Mouse (Mus musculus) layer of hippocampus, postnatal 36 days (tissue): Measurements from ENCODE around the gene Syt1. TPM values are rescaled to one million over a fixed set of nuclear protein-coding genes. Genes with fewer than 3 reads are reported as not detected.

Source experiments
- DNase-seq, 2 experiments: peaks; one replicate each; pipeline ENCODE4 v3.0.0; 2022
- total RNA-seq, 2 experiments: library from RNA; stranded (reverse); gene quantifications; 2 replicates each; pipeline ENCODE4 v1.2.3; 2021

Syt1 gene
- total RNA-seq, 2 experiments from 2014 or later: 930 to 1,006 TPM

DNA sequence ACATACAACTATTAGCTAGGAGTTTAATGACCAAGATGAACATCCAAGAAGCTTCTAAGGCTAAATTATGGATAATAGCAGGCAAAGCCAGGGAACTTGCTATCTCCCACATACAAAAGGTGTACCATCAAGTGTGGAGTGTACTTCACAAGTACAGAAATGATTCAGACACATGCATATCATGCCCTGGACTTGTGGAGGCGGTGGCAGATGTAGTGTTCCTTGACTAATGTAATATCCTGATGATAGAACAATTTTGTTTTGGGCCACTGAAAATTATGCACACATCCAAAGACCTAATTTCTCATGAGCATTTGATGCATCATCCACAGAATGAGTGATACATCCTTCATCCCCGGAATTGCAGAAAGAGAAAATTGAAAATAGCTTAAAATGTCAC lies 267.0 kb downstream of the Syt1 start:
- DNase-seq: no peak

DNA sequence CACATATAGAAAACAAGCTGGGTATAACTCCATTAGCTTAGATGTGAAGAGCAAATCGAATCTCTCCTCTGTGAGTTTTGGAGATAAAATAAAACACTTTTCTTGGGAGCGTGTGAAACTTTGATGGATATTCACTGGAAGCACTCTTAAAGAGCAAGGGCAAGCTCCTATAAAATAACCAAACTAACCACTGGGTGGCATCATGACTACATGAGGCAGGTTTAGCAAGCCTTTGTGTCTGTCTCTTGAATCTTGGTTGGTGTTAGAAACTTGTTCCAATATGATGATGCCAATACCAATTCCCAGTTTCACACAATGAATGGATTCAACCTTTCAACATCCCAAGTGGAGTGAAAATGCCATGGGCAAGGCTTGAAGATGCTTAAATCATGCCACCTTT lies 276.8 kb downstream of the Syt1 start:
- no peak for DNase-seq

- no peak for DNase-seq
These were observed 281.8 kb downstream of the Syt1 start for GRCm38 (mm10) chr10:108728961-108729360.

GRCm38 (mm10) chr10:108726391-108726790 lies 284.4 kb downstream of the Syt1 start:
- DNase-seq: no peak

GRCm38 (mm10) chr10:108724878-108725277 lies 285.9 kb downstream of the Syt1 start:
- no peak for DNase-seq

DNA sequence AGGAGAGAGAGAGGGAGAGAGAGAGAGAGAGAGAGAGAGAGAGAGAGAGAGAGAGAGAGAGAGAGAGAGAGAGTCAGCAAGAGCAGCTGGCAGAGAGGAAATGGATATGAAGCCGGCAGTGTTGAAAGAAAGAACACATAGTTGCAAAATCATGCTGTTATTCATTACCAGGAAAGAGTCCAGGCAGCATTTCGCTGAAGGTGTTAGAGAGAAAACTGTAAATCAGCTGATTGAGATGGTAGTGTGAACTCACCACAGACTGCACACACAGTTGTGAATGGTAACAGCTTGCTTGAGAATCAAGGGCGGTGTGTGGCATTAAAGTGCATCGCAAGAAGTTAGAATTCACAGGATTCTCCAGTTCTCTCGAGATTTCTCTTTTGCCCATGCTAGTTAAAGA lies 300.3 kb downstream of the Syt1 start:
- DNase-seq: no peak

GRCm38 (mm10) chr10:108705658-108706057 lies 305.1 kb downstream of the Syt1 start:
- no peak for DNase-seq

- no peak for DNase-seq
These were observed 309.2 kb downstream of the Syt1 start for GRCm38 (mm10) chr10:108701361-108702128.

DNA sequence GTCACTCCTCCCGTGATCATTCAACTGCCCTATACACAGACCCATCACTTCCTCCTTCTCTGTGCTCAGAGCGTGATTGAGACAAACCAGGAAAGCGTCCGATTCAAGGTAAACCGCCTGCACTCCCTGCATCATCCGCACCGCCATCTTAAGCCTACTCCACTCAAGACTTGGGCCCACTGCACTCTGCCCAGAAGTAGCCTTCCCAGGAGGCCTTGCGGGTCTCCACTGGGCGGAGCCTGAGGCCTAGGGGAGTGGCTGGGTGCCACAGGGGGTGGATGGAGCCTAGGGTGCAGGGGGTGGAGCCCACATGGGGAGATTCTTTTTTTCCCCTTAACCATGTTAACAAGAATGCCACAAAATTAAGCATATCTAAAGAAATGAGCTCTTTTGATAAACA lies 310.8 kb downstream of the Syt1 start, which contains the start of gene Gm5136:
Gene Gm5136 (minus strand): TSS at position 215 of the 400 bp plus-strand sequence.
- no peak for DNase-seq

- DNase-seq: no peak
These were observed 313.7 kb downstream of the Syt1 start for GRCm38 (mm10) chr10:108697062-108697461.

DNA sequence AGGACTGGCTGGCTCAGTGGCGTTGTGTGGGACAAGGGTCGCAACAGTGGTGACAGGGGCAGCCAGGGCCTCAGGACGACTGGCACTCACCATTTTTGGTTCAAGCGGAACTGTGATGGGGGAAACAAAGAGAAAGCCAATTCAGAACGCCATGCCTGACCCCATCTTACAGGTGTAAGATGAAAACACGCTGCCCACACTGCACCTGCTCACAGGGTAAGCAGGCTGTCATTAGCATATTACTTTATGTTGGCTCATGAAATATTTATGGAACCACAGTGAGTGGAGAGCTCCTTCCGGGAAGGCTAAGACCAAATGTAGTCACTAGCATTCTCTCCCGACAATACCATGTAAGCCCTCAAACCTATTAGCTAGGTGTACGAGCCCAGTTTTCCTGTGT lies 319.8 kb downstream of the Syt1 start:
- no peak for DNase-seq

DNA sequence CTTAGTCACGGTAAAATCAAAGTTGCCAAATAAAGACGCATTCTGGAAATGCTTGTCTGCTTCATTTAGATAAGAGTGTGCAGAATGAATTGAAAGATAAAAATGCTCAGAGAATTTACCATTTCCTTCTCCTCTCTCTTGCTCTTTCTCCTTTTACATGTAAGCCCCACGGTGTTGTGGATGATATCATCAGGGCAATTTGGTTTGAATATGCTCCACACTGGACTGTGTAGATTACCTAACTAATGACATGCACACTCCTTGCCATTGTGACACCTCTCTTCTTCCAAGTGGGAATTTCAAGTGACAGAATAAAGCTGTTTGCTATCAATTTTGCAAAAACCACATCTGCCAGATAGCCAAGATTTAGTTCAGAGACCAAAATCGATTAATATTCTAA lies 324.1 kb downstream of the Syt1 start:
- DNase-seq: no peak

DNA sequence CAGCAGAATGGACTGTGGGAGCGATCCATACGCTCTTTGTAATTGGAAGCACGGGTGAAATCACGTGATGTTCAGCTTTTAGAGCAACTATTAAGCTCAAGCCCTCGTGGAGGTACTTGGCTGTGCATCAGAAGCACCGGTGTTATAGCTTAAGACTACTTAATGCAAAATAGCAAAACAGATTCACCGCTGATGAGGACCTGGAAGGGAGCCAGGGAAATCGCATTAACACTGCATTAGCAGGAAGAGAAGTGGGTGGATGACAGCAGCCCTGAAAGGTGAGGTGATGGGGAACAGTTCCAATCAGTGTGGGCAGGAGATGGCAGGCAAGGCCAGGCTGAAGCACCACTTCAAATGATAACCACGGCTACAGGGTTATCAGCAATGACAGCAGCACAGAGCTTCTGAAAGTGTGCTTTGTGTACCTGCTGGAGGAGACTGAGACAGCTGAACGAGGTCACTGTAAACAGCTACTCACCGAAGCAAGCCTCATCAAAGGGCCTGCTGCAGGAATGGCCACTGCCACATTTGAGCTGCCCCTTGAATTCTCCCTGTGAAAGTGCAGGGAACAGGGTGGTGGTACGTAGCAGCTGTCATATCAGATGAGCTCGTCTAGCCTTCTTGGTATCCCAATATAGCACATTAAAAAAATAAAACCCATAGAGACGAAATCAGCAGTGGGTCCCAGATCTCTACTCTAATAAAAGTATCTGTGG lies 330.9 kb downstream of the Syt1 start:
- no peak for DNase-seq

DNA sequence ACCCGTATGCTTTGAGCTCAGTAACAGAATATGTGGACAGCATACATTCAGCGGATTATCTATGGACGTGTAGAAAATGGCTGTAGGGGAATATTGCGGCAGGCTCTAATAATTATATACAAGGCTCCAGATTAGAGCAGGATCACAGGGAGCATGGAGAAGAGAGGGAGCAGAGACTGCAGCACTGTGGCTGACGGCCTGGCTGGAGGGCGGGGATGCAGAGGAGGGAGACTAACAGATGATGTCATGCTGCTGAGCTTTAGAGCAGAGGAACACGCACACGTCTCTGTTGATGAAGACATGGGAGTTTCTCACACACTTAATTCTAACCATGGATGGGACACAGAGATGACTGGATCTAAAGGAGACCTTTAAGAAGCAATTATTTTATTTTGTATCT lies 333.7 kb downstream of the Syt1 start:
- DNase-seq: no peak

GRCm38 (mm10) chr10:108668944-108669343 lies 341.8 kb downstream of the Syt1 start:
- no peak for DNase-seq

DNA sequence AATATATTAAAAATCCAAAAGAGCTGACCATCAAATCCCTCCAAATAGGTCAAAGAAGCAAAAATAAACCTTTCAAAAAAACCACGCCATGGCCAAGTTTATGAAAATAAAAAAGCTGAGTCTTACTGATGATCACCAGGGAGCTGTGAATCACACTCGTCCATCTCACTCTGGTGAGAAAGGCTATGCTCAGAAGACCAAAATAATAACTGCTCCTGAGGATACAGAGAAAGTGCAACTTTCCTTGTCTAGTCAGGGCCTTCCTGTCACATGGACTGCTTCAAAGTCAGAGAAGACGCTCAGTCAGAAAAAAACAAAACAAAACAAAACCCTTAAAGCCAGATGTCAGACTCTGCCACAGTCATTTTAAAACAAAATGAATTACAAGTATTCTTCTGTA lies 350.5 kb downstream of the Syt1 start:
- no peak for DNase-seq

- DNase-seq: no peak
These were observed 352.5 kb downstream of the Syt1 start for GRCm38 (mm10) chr10:108658300-108658699.

GRCm38 (mm10) chr10:108657669-108658068 lies 353.1 kb downstream of the Syt1 start:
- no peak for DNase-seq

- DNase-seq: no peak
These were observed 353.9 kb downstream of the Syt1 start for GRCm38 (mm10) chr10:108656898-108657297.

GRCm38 (mm10) chr10:108655074-108655473 lies 355.7 kb downstream of the Syt1 start:
- no peak for DNase-seq

DNA sequence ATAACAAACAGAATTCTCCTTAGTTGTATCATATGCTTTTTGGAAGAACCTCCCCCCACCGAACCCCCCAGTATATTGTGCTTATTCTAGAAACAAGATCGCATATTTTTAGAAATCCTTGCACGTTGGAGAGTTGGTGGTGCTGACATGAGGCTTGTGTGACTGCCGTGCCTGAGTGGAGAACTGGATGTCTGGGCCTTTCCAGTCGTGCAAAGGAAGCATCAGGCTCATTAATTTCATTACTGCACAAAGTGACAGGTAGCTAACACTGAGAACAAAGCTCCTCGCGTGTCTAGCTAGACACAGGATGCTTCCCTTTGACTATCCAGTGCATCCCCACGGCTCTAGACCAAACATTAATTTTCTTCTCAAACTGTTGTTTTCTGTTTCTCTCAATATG lies 358.0 kb downstream of the Syt1 start:
- no peak for DNase-seq

GRCm38 (mm10) chr10:108652066-108652465 lies 358.7 kb downstream of the Syt1 start:
- no peak for DNase-seq

DNA sequence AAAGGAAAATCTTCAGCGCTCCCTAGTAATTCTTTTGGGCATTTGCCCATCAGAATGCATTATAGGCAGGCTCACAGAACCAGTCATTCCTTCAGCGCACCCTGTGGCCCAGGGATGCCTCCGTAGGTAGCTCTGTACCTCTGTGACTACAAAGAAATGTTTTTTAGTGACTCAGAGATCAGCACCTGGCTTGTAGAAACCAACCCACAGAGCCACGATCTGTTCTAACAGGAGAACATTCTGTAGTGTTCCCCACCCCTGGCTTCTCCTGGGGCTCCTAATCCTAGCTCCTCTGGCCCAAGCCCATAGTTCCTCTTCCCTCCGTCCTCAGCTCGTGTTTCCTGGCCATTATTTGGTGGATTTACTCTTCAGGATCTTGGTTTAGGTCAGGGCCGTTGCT lies 361.6 kb downstream of the Syt1 start:
- DNase-seq: no peak

- DNase-seq: no peak
These were observed 366.9 kb downstream of the Syt1 start for GRCm38 (mm10) chr10:108643915-108644314.
